Mouse (Mus musculus) hindbrain, postnatal 0 days (tissue): ENCODE data around the gene Tmem178. TPM values are rescaled to one million over a fixed set of nuclear protein-coding genes. Genes with fewer than 3 reads are reported as not detected.

Experiments
- ATAC-seq: fragments of 200-750 bp; cut with Nextera tagmentation; 2 replicates; pipeline ENCODE4 v1.8.0; 2017; ENCODE audit warnings: mild to moderate bottlenecking, moderate TSS enrichment, moderate library complexity
- DNase-seq: peaks from one replicate; pipeline ENCODE4 v3.0.0-alpha.2; 2015; ENCODE audit warnings: low spot score
- H3K27ac ChIP-seq: fragments of 300-500 bp; sonication (generic); 2 replicates; pipeline ENCODE4 v1.5.1; 2014; ENCODE audit warnings: mild to moderate bottlenecking
- H3K27me3 ChIP-seq: fragments of 300-500 bp; sonication (generic); 2 replicates; pipeline ENCODE4 v1.6.1; 2014; ENCODE audit warnings: low read length, mixed read lengths; ENCODE audit not compliant: insufficient read depth
- H3K36me3 ChIP-seq: fragments of 300-500 bp; sonication (generic); 2 replicates; pipeline ENCODE4 v1.6.1; 2014; ENCODE audit warnings: low read length, mixed read lengths; ENCODE audit not compliant: insufficient read depth
- H3K4me1 ChIP-seq: fragments of 300-500 bp; sonication (generic); 2 replicates; pipeline ENCODE4 v1.6.1; 2014; ENCODE audit warnings: antibody characterized with exemption, low read length, mixed read lengths; ENCODE audit not compliant: insufficient read depth
- H3K4me2 ChIP-seq: fragments of 300-500 bp; sonication (generic); 2 replicates; pipeline ENCODE4 v1.6.1; 2014; ENCODE audit warnings: low read depth, mild to moderate bottlenecking, low read length, moderate library complexity, mixed read lengths
- H3K4me3 ChIP-seq: fragments of 300-500 bp; sonication (generic); 2 replicates; pipeline ENCODE4 v1.5.1; 2014; ENCODE audit warnings: low read length
- H3K9ac ChIP-seq: fragments of 300-500 bp; sonication (generic); replicated peaks from 2 replicates; pipeline ENCODE4 v1.6.1; 2014; ENCODE audit warnings: mild to moderate bottlenecking, low read length, moderate library complexity, mixed read lengths
- H3K9me3 ChIP-seq: fragments of 300-500 bp; sonication (generic); 2 replicates; pipeline ENCODE4 v1.6.1; 2016; ENCODE audit warnings: low read length, mixed read lengths
- CTCF ChIP-seq: IDR thresholded peaks from 2 replicates; pipeline ENCODE4 v1.5.1; 2016; ENCODE audit warnings: antibody characterized with exemption, control low read depth, low read depth
- WGBS: fragments of 180-500 bp; shearing (Covaris S2); extraction: QIAGEN DNeasy Blood & Tissue Kit; methylation state at CpG from one replicate; pipeline ENCODE4 v1.1.7; 2014; 5-methylcytosine and 5-hydroxymethylcytosine counted together
- polyA plus RNA-seq: library from polyadenylated mRNA; unstranded; fragments of >200 nt; fragmentation: Nextera tagmentation; extraction: Ambion mirVana; gene quantifications from 2 replicates; pipeline ENCODE4 v1.2.1, GENCODE M21; 2015
- total RNA-seq: library from RNA; depleted of rRNA; stranded (reverse); fragments of >200 nt; gene quantifications from 2 replicates; pipeline ENCODE4 v1.2.3, GENCODE M21; 2014

Gene Tmem178
- total and polyA plus RNA-seq, 2 experiments from 2014 or later, result 36.9 to 49.9 TPM

GRCm38 (mm10) chr17:81015814-81016447 lies 71.5 kb downstream of the Tmem178 start:
- H3K4me3 ChIP-seq, result no peak overlapping the region
- DNase-seq, result peak; percentile 89
- H3K9ac ChIP-seq, result no peak overlapping the region
- no peak overlapping the region for H3K4me2 ChIP-seq
- TF ChIP-seq CTCF, result peak; percentile 80
- ATAC-seq, result peak; percentile 81
- H3K27ac ChIP-seq, result no peak overlapping the region
- no peaks in the 10 kb centered on the region for H3K36me3 ChIP-seq
- no peaks in the 10 kb centered on the region for H3K9me3 ChIP-seq
- 37% methylated on average over 4 of the region's 4 CpGs for WGBS
- peaks cover 5% of the 10 kb centered on the region; the same call in 1 of the 2 replicates for H3K4me1 ChIP-seq
- H3K27me3 ChIP-seq, result no peaks in the 10 kb centered on the region

DNA sequence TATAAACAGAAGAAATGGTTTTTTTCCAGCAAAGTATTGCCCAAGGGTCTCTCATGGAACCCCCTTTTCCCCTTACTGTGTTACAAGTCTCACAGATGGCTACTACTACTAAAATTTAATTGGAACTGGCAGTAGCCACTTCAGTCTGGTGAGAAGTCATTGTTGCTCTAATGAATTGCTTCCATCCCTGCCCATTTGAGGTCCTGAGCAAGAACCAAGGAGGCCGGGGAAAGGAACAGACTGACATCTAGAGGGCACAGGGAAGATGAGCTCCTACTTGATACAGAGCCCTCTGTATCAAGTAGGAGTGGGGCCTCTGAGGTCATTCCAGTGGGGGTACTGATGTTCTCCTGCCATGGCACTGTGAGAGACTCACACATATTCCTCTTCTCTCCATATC lies 72.7 kb downstream of the Tmem178 start:
- WGBS, result 36% methylated on average over 1 of the region's 1 CpGs
- ATAC-seq (no peak), DNase-seq (peak; percentile 66)
- Histone ChIP-seq H3K27me3 (no peaks in the 10 kb centered on the region), H3K9me3 (no peaks in the 10 kb centered on the region), H3K36me3 (no peaks in the 10 kb centered on the region), H3K4me3 (no peak overlapping the region), H3K4me2 (no peak overlapping the region), H3K27ac (no peak overlapping the region), H3K4me1 (no peaks in the 10 kb centered on the region), H3K9ac (no peak overlapping the region)
- TF ChIP-seq CTCF, result peak; percentile 67

- Histone ChIP-seq H3K4me3 (no peak overlapping the region), H3K36me3 (peaks cover 4% of the 10 kb centered on the region; the same call in 1 of the 2 replicates), H3K27ac (no peak overlapping the region), H3K4me2 (no peak overlapping the region), H3K9me3 (no peaks in the 10 kb centered on the region), H3K4me1 (no peaks in the 10 kb centered on the region), H3K9ac (no peak overlapping the region), H3K27me3 (no peaks in the 10 kb centered on the region)
- 83% methylated on average over 6 of the region's 6 CpGs for WGBS
- ATAC-seq, result no peak
- TF ChIP-seq CTCF, result no peak
- DNase-seq, result no peak
These were observed 82.9 kb downstream of the Tmem178 start for GRCm38 (mm10) chr17:81027331-81027730.

DNA sequence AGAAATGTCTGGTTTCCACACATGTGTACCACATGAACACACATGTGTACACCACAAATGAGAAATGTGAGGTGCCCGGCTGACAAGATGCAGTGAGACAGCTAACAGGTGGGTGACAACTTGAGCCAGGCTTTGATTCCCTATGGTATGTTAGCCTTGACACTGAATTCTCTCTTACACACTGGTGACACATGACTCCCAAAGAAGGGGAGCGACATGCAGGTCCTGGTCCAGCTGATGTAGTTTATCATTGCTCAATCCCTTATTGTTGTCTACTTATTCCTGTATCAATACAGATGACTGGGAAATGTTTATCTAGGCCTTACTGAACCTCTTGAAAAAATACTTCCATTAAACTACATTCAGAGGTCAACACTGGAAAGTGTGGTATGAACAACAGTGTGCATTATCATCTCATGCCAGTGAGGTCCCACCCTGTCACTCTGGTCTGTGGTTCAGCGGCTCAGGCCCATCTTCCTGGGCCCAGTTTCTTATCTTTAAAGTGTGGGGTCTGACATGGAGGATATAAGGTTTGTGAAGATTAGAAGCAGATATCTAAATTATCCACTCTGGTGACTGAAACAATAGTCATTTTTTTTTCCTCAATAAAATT lies 87.5 kb downstream of the Tmem178 start:
- no peak overlapping the region for H3K4me2 ChIP-seq
- TF ChIP-seq CTCF, result no peak

DNA sequence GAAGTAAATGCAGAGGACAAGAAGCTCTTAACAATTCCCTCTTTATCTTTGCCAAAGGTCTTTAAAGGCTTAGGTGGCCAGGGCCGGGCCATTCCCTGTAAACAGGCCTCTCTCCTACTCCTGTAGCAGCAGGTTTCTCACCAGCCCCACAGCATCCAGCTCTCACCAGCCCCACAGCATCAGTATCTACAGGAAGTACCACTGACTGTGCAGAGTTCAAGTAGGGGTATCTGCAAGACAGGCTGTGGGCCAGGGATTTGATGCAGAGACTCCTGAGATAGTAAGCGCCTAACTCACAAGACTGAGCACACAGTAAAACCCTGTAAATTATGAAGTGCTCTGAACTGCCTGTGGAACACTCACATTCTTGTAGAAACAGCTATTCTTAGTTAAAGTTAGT lies 88.5 kb downstream of the Tmem178 start:
- Histone ChIP-seq H3K9ac (no peak overlapping the region), H3K4me3 (no peak overlapping the region), H3K9me3 (no peaks in the 10 kb centered on the region), H3K27me3 (no peaks in the 10 kb centered on the region), H3K27ac (no peak overlapping the region), H3K4me2 (no peak overlapping the region), H3K4me1 (no peaks in the 10 kb centered on the region), H3K36me3 (peaks cover 15% of the 10 kb centered on the region; the same call in 1 of the 2 replicates)
- 76% methylated on average over 2 of the region's 2 CpGs for WGBS
- TF ChIP-seq CTCF, result no peak
- DNase-seq, result no peak
- ATAC-seq, result no peak

More for the DNA sequence above, 87.5 kb downstream of the Tmem178 start:
- no peaks in the 10 kb centered on the region for H3K9me3 ChIP-seq
- H3K4me1 ChIP-seq, result no peaks in the 10 kb centered on the region
- H3K9ac ChIP-seq, result no peak overlapping the region
- H3K27me3 ChIP-seq, result no peaks in the 10 kb centered on the region
- no peak overlapping the region for H3K27ac ChIP-seq
- DNase-seq (no peak), ATAC-seq (no peak)
- peaks cover 10% of the 10 kb centered on the region; the same call in 1 of the 2 replicates for H3K36me3 ChIP-seq
- H3K4me3 ChIP-seq, result no peak overlapping the region
- 94% methylated on average over 3 of the region's 3 CpGs for WGBS

DNA sequence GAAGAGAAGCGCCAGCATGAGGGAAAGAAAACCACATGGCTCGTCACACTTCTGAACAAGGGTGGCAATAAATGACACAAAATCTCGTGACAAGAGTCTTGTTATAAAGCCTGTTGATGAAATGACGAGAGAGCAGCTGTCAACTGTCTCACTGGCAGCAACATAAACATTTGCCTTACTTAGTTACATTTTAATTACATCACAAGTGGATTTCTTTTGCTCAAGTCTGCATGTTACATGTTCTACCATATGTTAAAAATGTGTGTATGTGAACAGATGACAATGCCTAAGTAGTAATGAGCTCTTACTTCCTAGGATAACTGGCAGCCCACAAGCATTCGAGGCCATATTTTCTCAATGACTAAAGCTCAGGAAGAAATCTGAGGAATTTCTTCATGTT lies 90.9 kb downstream of the Tmem178 start:
- ATAC-seq, result no peak
- no peak for TF ChIP-seq CTCF
- Histone ChIP-seq H3K27ac (no peak overlapping the region), H3K36me3 (peaks cover 21% of the 10 kb centered on the region; the same call in 1 of the 2 replicates), H3K4me1 (no peaks in the 10 kb centered on the region), H3K9me3 (no peaks in the 10 kb centered on the region), H3K4me3 (no peak overlapping the region), H3K4me2 (no peak overlapping the region), H3K9ac (no peak overlapping the region), H3K27me3 (no peaks in the 10 kb centered on the region)
- 80% methylated on average over 5 of the region's 5 CpGs for whole genome bisulfite sequencing
- no peak for DNase-seq
